Mouse (Mus musculus) forebrain, embryonic 12.5 days (tissue): ENCODE measurements around the gene Elmod1. TPM values are rescaled to one million over a fixed set of nuclear protein-coding genes. Genes with fewer than 3 reads are reported as not detected.

Source experiments
- ATAC-seq: fragments of 200-750 bp; cut with Nextera tagmentation; 2 replicates; pipeline ENCODE4 v1.8.0; 2017; ENCODE audit warnings: moderate TSS enrichment; ENCODE audit not compliant: low FRiP score
- H3K27ac ChIP-seq: fragments of 300-500 bp; sonication (generic); 2 replicates; pipeline ENCODE4 v1.5.1; 2016; ENCODE audit warnings: mild to moderate bottlenecking
- H3K27me3 ChIP-seq: fragments of 300-500 bp; sonication (generic); 2 replicates; pipeline ENCODE4 v1.6.1; 2016; ENCODE audit warnings: mild to moderate bottlenecking
- H3K36me3 ChIP-seq: fragments of 300-500 bp; sonication (generic); replicated peaks from 2 replicates; pipeline ENCODE4 v1.6.1; 2016; ENCODE audit warnings: mild to moderate bottlenecking
- H3K4me1 ChIP-seq: fragments of 300-500 bp; sonication (generic); 2 replicates; pipeline ENCODE4 v1.6.1; 2016
- H3K4me2 ChIP-seq: fragments of 300-500 bp; sonication (generic); 2 replicates; pipeline ENCODE4 v1.6.1; 2016; ENCODE audit warnings: mild to moderate bottlenecking, moderate library complexity
- H3K4me3 ChIP-seq: fragments of 300-500 bp; sonication (generic); replicated peaks from 2 replicates; pipeline ENCODE4 v1.5.1; 2016; ENCODE audit warnings: mild to moderate bottlenecking
- H3K9ac ChIP-seq: fragments of 300-500 bp; sonication (generic); 2 replicates; pipeline ENCODE4 v1.6.1; 2016; ENCODE audit warnings: mild to moderate bottlenecking
- H3K9me3 ChIP-seq: fragments of 300-500 bp; sonication (generic); 2 replicates; pipeline ENCODE4 v1.6.1; 2016
- WGBS: fragments of 180-500 bp; shearing (Covaris S2); methylation state at CpG from one replicate; pipeline ENCODE4 v1.1.7; 2016; 5-methylcytosine and 5-hydroxymethylcytosine counted together
- polyA plus RNA-seq: library from polyadenylated mRNA; unstranded; fragments of >200 nt; fragmentation: Nextera tagmentation; extraction: Ambion mirVana; gene quantifications from 2 replicates; pipeline ENCODE4 v1.2.1, GENCODE M21; 2016

The Elmod1 gene
- polyA plus RNA-seq, 1 experiment from 2014 or later, result 5.9 TPM

DNA sequence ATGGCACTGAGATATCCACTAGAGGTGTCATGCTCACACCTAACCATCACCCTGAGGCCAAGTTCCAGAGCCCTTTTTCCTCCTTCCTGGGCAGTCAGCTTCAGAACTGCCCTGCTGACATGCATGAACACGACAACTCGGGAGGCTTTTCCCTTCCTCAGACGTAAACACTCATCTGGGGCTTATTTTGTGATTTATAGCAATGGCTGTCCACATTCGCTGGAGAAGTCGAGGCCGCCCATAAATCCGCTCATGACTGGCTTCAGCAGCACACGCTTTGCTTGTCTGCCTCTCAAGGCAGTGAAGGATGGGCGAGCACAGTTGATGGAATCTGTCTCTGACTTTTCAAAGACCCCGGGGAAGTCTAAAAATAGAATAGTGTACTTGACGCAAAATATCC, 18.1 kb downstream of the Elmod1 start:
- H3K4me3 ChIP-seq, result no peak overlapping the region
- 89% methylated on average over 11 of the region's 11 CpGs for WGBS
- no peak overlapping the region for H3K9ac ChIP-seq
- no peaks in the 10 kb centered on the region for H3K9me3 ChIP-seq
- no peak for ATAC-seq
- H3K4me2 ChIP-seq, result no peak overlapping the region
- H3K27me3 ChIP-seq, result no peaks in the 10 kb centered on the region
- no peaks in the 10 kb centered on the region for H3K36me3 ChIP-seq
- H3K4me1 ChIP-seq, result no peaks in the 10 kb centered on the region
- no peak overlapping the region for H3K27ac ChIP-seq

DNA sequence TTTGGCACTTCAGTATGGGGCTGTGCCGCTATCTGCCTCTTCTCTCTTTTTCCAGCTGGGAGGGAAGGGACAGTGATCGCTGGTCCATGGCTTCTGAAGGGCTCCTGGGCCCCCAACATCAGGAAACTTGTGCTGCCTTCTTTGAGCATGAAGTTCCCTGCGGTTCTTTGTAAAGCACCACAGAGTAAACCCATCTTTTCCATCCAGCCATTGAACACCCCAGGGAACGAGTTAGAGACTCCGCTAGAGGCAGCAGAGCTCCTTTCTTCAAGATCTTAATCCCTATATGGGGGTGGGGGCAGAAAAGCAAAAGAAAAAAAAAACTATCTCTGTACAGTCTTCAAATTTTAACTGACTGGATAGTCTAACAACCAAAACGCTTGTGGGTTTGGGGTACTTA, 20.2 kb downstream of the Elmod1 start:
- no peaks in the 10 kb centered on the region for H3K9me3 ChIP-seq
- H3K4me2 ChIP-seq, result no peak overlapping the region
- no peaks in the 10 kb centered on the region for H3K4me1 ChIP-seq
- H3K9ac ChIP-seq, result no peak overlapping the region
- 15% methylated on average over 6 of the region's 6 CpGs for WGBS
- H3K27me3 ChIP-seq, result no peaks in the 10 kb centered on the region
- no peaks in the 10 kb centered on the region for H3K36me3 ChIP-seq
- no peak overlapping the region for H3K4me3 ChIP-seq
- no peak for ATAC-seq
- H3K27ac ChIP-seq, result no peak overlapping the region

DNA sequence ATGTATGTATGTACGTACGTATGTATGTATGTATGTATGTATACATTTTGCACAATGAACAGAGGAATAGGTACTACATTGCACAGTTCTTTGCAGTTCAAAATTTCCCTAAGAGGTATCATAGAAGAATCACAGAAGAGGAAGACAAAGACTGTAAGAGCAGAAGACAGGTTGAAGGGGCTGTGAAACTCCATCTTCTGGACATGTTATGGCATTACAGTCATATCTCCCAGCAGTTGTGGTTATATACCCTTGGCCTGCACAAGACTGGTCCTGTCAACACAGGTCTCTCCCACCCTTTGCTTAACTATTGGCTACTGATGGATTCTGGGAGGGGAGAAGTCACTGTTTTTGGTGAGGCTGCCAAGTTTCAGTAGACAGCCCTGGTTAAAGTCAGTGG, 27.6 kb downstream of the Elmod1 start:
- no peaks in the 10 kb centered on the region for H3K4me1 ChIP-seq
- H3K27me3 ChIP-seq, result no peaks in the 10 kb centered on the region
- H3K4me3 ChIP-seq, result no peak overlapping the region
- H3K4me2 ChIP-seq, result no peak overlapping the region
- no peak overlapping the region for H3K9ac ChIP-seq
- ATAC-seq, result no peak
- no peaks in the 10 kb centered on the region for H3K9me3 ChIP-seq
- H3K27ac ChIP-seq, result no peak overlapping the region
- no peaks in the 10 kb centered on the region for H3K36me3 ChIP-seq
- 92% methylated on average over 2 of the region's 2 CpGs for WGBS

DNA sequence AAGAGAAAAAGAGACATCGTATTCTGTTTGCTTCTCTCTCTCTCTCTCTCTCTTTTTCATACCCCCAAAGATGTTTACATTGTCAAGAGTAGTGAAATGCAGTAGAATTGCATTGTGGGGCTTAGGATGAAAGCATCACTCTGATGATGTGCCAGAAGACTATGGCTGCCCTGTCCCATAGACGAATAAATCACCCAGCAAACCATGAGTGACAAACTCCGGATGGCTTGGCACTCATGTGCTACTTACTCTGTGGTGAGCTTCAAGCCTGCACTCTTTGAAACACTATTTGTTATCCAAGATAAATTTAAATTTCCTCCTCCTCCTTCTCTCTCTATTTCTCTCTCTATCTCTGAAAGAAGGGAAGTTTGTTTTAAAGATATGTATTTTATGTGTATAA, 36.5 kb downstream of the Elmod1 start:
- Histone ChIP-seq H3K27ac (no peak overlapping the region), H3K27me3 (no peaks in the 10 kb centered on the region), H3K4me2 (no peak overlapping the region), H3K9ac (no peak overlapping the region), H3K9me3 (no peaks in the 10 kb centered on the region), H3K36me3 (no peaks in the 10 kb centered on the region), H3K4me3 (no peak overlapping the region), H3K4me1 (peaks cover 2% of the 10 kb centered on the region; the same call in 1 of the 2 replicates)
- 87% methylated on average over 3 of the region's 3 CpGs for WGBS
- no peak for ATAC-seq

- ATAC-seq, result no peak
- Histone ChIP-seq H3K9ac (no peak overlapping the region), H3K4me3 (no peak overlapping the region), H3K4me1 (peaks cover 8% of the 10 kb centered on the region; the same call in 1 of the 2 replicates), H3K36me3 (no peaks in the 10 kb centered on the region), H3K27me3 (no peaks in the 10 kb centered on the region), H3K4me2 (no peak overlapping the region), H3K9me3 (no peaks in the 10 kb centered on the region), H3K27ac (no peak overlapping the region)
- WGBS, result 66% methylated on average over 13 of the region's 13 CpGs
These were observed 40.9 kb downstream of the Elmod1 start for GRCm38 (mm10) chr9:53934179-53934578.

- no peaks in the 10 kb centered on the region for H3K9me3 ChIP-seq
- H3K4me2 ChIP-seq, result no peak overlapping the region
- ATAC-seq, result no peak
- H3K4me3 ChIP-seq, result no peak overlapping the region
- H3K9ac ChIP-seq, result no peak overlapping the region
- no peaks in the 10 kb centered on the region for H3K27me3 ChIP-seq
- WGBS, result 81% methylated on average over 4 of the region's 4 CpGs
- peaks cover 8% of the 10 kb centered on the region; the same call in 1 of the 2 replicates for H3K4me1 ChIP-seq
- no peak overlapping the region for H3K27ac ChIP-seq
- no peaks in the 10 kb centered on the region for H3K36me3 ChIP-seq
These were observed 41.7 kb downstream of the Elmod1 start for GRCm38 (mm10) chr9:53933375-53933774.

GRCm38 (mm10) chr9:53930906-53931305, 44.2 kb downstream of the Elmod1 start:
- no peak overlapping the region for H3K4me2 ChIP-seq
- WGBS, result 68% methylated on average over 7 of the region's 7 CpGs
- ATAC-seq, result no peak
- peaks cover 6% of the 10 kb centered on the region; the same call in 1 of the 2 replicates for H3K4me1 ChIP-seq
- H3K27me3 ChIP-seq, result no peaks in the 10 kb centered on the region
- no peaks in the 10 kb centered on the region for H3K9me3 ChIP-seq
- no peak overlapping the region for H3K9ac ChIP-seq
- H3K27ac ChIP-seq, result 0 out of 2 replicates have a peak overlapping the region, but pooled peaks have one; percentile 36
- no peaks in the 10 kb centered on the region for H3K36me3 ChIP-seq
- H3K4me3 ChIP-seq, result no peak overlapping the region

GRCm38 (mm10) chr9:53921061-53921460, 54.0 kb downstream of the Elmod1 start:
- no peak for ATAC-seq
- Histone ChIP-seq H3K4me2 (no peak overlapping the region), H3K9ac (no peak overlapping the region), H3K9me3 (no peaks in the 10 kb centered on the region), H3K4me1 (no peaks in the 10 kb centered on the region; the same call in 1 of the 2 replicates), H3K36me3 (peaks cover 4% of the 10 kb centered on the region; the same call in 1 of the 2 replicates), H3K27me3 (no peaks in the 10 kb centered on the region), H3K27ac (no peak overlapping the region), H3K4me3 (no peak overlapping the region)
- 92% methylated on average over 1 of the region's 1 CpGs for WGBS

GRCm38 (mm10) chr9:53915929-53916721, 59.0 kb downstream of the Elmod1 start:
- no peak overlapping the region for H3K9ac ChIP-seq
- no peak overlapping the region for H3K4me2 ChIP-seq
- no peaks in the 10 kb centered on the region for H3K9me3 ChIP-seq
- no peak overlapping the region for H3K27ac ChIP-seq
- no peaks in the 10 kb centered on the region; the same call in 1 of the 2 replicates for H3K4me1 ChIP-seq
- no peak overlapping the region for H3K4me3 ChIP-seq
- peaks cover 4% of the 10 kb centered on the region; the same call in 1 of the 2 replicates for H3K36me3 ChIP-seq
- no peak for ATAC-seq
- no peaks in the 10 kb centered on the region for H3K27me3 ChIP-seq
- WGBS, result 63% methylated on average over 10 of the region's 10 CpGs

DNA sequence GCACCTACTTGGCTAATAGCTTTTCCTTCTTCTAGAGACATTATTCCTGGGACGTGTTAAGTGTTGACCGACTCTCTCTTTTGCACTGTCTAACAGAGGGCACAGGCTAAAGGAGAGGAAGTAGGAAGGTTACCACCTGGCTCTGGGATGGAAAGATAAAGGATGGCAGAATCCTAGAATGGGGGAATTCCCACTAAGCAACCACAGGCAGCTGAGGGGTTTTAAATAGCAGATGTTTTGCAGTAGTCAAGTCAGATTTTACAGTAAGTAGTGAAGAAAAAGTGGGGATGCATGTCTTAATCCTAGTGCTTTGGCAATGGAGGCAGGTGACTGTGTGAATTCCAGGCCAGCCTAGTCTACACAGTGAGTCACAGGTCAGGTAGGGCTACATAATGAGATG, 64.3 kb downstream of the Elmod1 start:
- no peaks in the 10 kb centered on the region for H3K27me3 ChIP-seq
- no peaks in the 10 kb centered on the region for H3K36me3 ChIP-seq
- no peak for ATAC-seq
- no peaks in the 10 kb centered on the region; the same call in 1 of the 2 replicates for H3K4me1 ChIP-seq
- H3K9me3 ChIP-seq, result no peaks in the 10 kb centered on the region
- no peak overlapping the region for H3K9ac ChIP-seq
- H3K4me2 ChIP-seq, result no peak overlapping the region
- 79% methylated on average over 2 of the region's 2 CpGs for WGBS
- H3K27ac ChIP-seq, result no peak overlapping the region
- H3K4me3 ChIP-seq, result no peak overlapping the region

- WGBS, result 89% methylated on average over 5 of the region's 5 CpGs
- H3K27me3 ChIP-seq, result no peaks in the 10 kb centered on the region
- no peaks in the 10 kb centered on the region for H3K4me1 ChIP-seq
- no peak overlapping the region for H3K27ac ChIP-seq
- no peaks in the 10 kb centered on the region for H3K9me3 ChIP-seq
- H3K4me2 ChIP-seq, result no peak overlapping the region
- H3K36me3 ChIP-seq, result no peaks in the 10 kb centered on the region
- no peak overlapping the region for H3K4me3 ChIP-seq
- ATAC-seq, result no peak
- no peak overlapping the region for H3K9ac ChIP-seq
These were observed 64.8 kb downstream of the Elmod1 start for GRCm38 (mm10) chr9:53910331-53910730.

- no peak overlapping the region for H3K4me2 ChIP-seq
- ATAC-seq, result no peak
- H3K36me3 ChIP-seq, result no peaks in the 10 kb centered on the region
- 93% methylated on average over 10 of the region's 10 CpGs for WGBS
- H3K4me3 ChIP-seq, result no peak overlapping the region
- H3K27ac ChIP-seq, result no peak overlapping the region
- H3K9me3 ChIP-seq, result no peaks in the 10 kb centered on the region
- H3K27me3 ChIP-seq, result no peaks in the 10 kb centered on the region
- no peaks in the 10 kb centered on the region for H3K4me1 ChIP-seq
- H3K9ac ChIP-seq, result no peak overlapping the region
These were observed 68.3 kb downstream of the Elmod1 start for GRCm38 (mm10) chr9:53906798-53907197.

DNA sequence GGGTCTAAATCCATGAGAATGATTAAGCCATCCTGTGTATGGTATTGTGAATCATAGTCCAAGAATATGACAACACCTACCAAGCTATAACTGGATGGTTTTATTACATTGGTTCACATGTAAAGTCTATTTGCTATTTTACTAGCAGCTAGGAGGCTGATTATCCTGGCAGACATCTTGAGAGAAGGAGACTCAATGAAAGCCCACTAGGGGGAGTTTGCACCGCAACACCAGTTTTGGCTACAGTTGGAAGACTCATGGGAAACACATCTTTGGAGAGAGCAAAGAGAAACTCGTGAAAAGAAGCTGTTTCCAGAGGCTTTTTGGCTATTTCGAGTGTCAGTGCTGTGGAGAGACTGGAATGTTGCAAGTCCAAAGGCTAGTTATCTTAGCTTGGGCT, 69.7 kb downstream of the Elmod1 start:
- Histone ChIP-seq H3K4me1 (no peaks in the 10 kb centered on the region), H3K9me3 (no peaks in the 10 kb centered on the region), H3K27me3 (no peaks in the 10 kb centered on the region), H3K9ac (no peak overlapping the region), H3K4me3 (no peak overlapping the region), H3K27ac (no peak overlapping the region), H3K36me3 (no peaks in the 10 kb centered on the region), H3K4me2 (no peak overlapping the region)
- WGBS, result 47% methylated on average over 3 of the region's 3 CpGs
- no peak for ATAC-seq
